Mouse (Mus musculus): ENCODE measurements at regions not wholly inside any gene's neighbourhood (a gene's known extent, or its start where the extent isn't known, plus 50 kb on each side); places are given as distances from the start of the nearest gene placed in this dataset.

- no peaks in the 10 kb centered on the region for H3K9me3 ChIP-seq (ENCODE audit: control insufficient read depth, low read length)
- no peaks in the 10 kb centered on the region for H3K36me3 ChIP-seq (ENCODE audit: control insufficient read depth, insufficient read depth, low read length)
- no peak overlapping the region for H3K27ac ChIP-seq (ENCODE audit: low read depth)
- WGBS = 87% methylated on average over 6 of the region's 6 CpGs
- H3K4me2 ChIP-seq (ENCODE audit: low read length) = no peak overlapping the region
- H3K9ac ChIP-seq (ENCODE audit: low read length) = no peak overlapping the region
- ATAC-seq (replicated peaks; ENCODE audit: low FRiP score, low TSS enrichment, low read depth) (no peak), DNase-seq (ENCODE audit: low spot score) (no peak)
- no peak overlapping the region for H3K4me3 ChIP-seq (ENCODE audit: low read depth, low read length)
- H3K27me3 ChIP-seq (replicated peaks; ENCODE audit: control insufficient read depth, insufficient read depth, low read length) = no peaks in the 10 kb centered on the region
- H3K4me1 ChIP-seq (replicated peaks; ENCODE audit: control insufficient read depth, insufficient read depth, low read length) = no peaks in the 10 kb centered on the region
These were observed 281.4 kb downstream of the Adamts20 start for GRCm38 (mm10) chr15:94183663-94184375.

- Histone ChIP-seq H3K4me2 (ENCODE audit: low read length) (no peak overlapping the region), H3K27me3 (replicated peaks; ENCODE audit: control insufficient read depth, insufficient read depth, low read length) (no peaks in the 10 kb centered on the region), H3K4me1 (replicated peaks; ENCODE audit: control insufficient read depth, insufficient read depth, low read length) (0 out of 2 replicates have a peak, but pooled peaks cover 4% of the 10 kb centered on the region), H3K9ac (ENCODE audit: low read length) (no peak overlapping the region), H3K9me3 (ENCODE audit: control insufficient read depth, low read length) (no peaks in the 10 kb centered on the region), H3K4me3 (ENCODE audit: low read depth, low read length) (no peak overlapping the region), H3K27ac (ENCODE audit: low read depth) (no peak overlapping the region), H3K36me3 (ENCODE audit: control insufficient read depth, insufficient read depth, low read length) (no peaks in the 10 kb centered on the region)
- WGBS = 51% methylated on average over 7 of the region's 7 CpGs
- no peak for DNase-seq (ENCODE audit: low spot score)
- no peak for ATAC-seq (replicated peaks; ENCODE audit: low FRiP score, low TSS enrichment, low read depth)
These were observed 291.1 kb downstream of the Adamts20 start for GRCm38 (mm10) chr15:94174083-94174482.

GRCm38 (mm10) chr15:94160806-94161205, 304.4 kb downstream of the Adamts20 start:
- Histone ChIP-seq H3K4me3 (ENCODE audit: low read depth, low read length) (no peak overlapping the region), H3K9ac (ENCODE audit: low read length) (no peak overlapping the region), H3K27me3 (replicated peaks; ENCODE audit: control insufficient read depth, insufficient read depth, low read length) (no peaks in the 10 kb centered on the region), H3K9me3 (ENCODE audit: control insufficient read depth, low read length) (no peaks in the 10 kb centered on the region), H3K4me2 (ENCODE audit: low read length) (no peak overlapping the region), H3K4me1 (replicated peaks; ENCODE audit: control insufficient read depth, insufficient read depth, low read length) (no peaks in the 10 kb centered on the region), H3K36me3 (ENCODE audit: control insufficient read depth, insufficient read depth, low read length) (no peaks in the 10 kb centered on the region), H3K27ac (ENCODE audit: low read depth) (peak overlapping the region; percentile 18; the same call in 1 of the 2 replicates)
- 42% methylated on average over 4 of the region's 4 CpGs for WGBS
- ATAC-seq (replicated peaks; ENCODE audit: low FRiP score, low TSS enrichment, low read depth) (no peak), DNase-seq (ENCODE audit: low spot score) (no peak)

GRCm38 (mm10) chr15:94139534-94139958, 325.7 kb downstream of the Adamts20 start:
- no peak for ATAC-seq (replicated peaks; ENCODE audit: low FRiP score, low TSS enrichment, low read depth)
- no peak overlapping the region for H3K9ac ChIP-seq (ENCODE audit: low read length)
- WGBS = 37% methylated on average over 13 of the region's 13 CpGs
- H3K9me3 ChIP-seq (ENCODE audit: control insufficient read depth, low read length) = no peaks in the 10 kb centered on the region
- no peaks in the 10 kb centered on the region; the same call in 1 of the 2 replicates for H3K4me1 ChIP-seq (replicated peaks; ENCODE audit: control insufficient read depth, insufficient read depth, low read length)
- H3K27ac ChIP-seq (ENCODE audit: low read depth) = no peak overlapping the region
- H3K36me3 ChIP-seq (ENCODE audit: control insufficient read depth, insufficient read depth, low read length) = no peaks in the 10 kb centered on the region
- H3K4me2 ChIP-seq (ENCODE audit: low read length) = no peak overlapping the region
- H3K27me3 ChIP-seq (replicated peaks; ENCODE audit: control insufficient read depth, insufficient read depth, low read length) = no peaks in the 10 kb centered on the region
- H3K4me3 ChIP-seq (ENCODE audit: low read depth, low read length) = no peak overlapping the region
- DNase-seq (ENCODE audit: low spot score) = peak; percentile 50

- Histone ChIP-seq H3K27me3 (replicated peaks; ENCODE audit: control insufficient read depth, insufficient read depth, low read length) (no peaks in the 10 kb centered on the region), H3K9me3 (ENCODE audit: control insufficient read depth, low read length) (no peaks in the 10 kb centered on the region), H3K36me3 (ENCODE audit: control insufficient read depth, insufficient read depth, low read length) (no peaks in the 10 kb centered on the region), H3K27ac (ENCODE audit: low read depth) (no peak overlapping the region), H3K4me2 (ENCODE audit: low read length) (no peak overlapping the region), H3K4me1 (replicated peaks; ENCODE audit: control insufficient read depth, insufficient read depth, low read length) (no peaks in the 10 kb centered on the region; the same call in 1 of the 2 replicates), H3K9ac (ENCODE audit: low read length) (no peak overlapping the region), H3K4me3 (ENCODE audit: low read depth, low read length) (no peak overlapping the region)
- WGBS = 73% methylated on average over 27 of the region's 27 CpGs
- DNase-seq (ENCODE audit: low spot score) (peak; percentile 37), ATAC-seq (replicated peaks; ENCODE audit: low FRiP score, low TSS enrichment, low read depth) (no peak)
These were observed 327.9 kb downstream of the Adamts20 start for GRCm38 (mm10) chr15:94137159-94137952.

GRCm38 (mm10) chr15:94112801-94113200, 352.4 kb downstream of the Adamts20 start:
- no peak for DNase-seq (ENCODE audit: low spot score)
- H3K9ac ChIP-seq (ENCODE audit: low read length) = no peak overlapping the region
- H3K27ac ChIP-seq (ENCODE audit: low read depth) = no peak overlapping the region
- no peak overlapping the region for H3K4me3 ChIP-seq (ENCODE audit: low read depth, low read length)
- no peak for ATAC-seq (replicated peaks; ENCODE audit: low FRiP score, low TSS enrichment, low read depth)
- 0 out of 2 replicates have a peak, but pooled peaks cover 4% of the 10 kb centered on the region for H3K9me3 ChIP-seq (ENCODE audit: control insufficient read depth, low read length)
- 77% methylated on average over 5 of the region's 5 CpGs for WGBS
- H3K27me3 ChIP-seq (replicated peaks; ENCODE audit: control insufficient read depth, insufficient read depth, low read length) = no peaks in the 10 kb centered on the region
- H3K36me3 ChIP-seq (ENCODE audit: control insufficient read depth, insufficient read depth, low read length) = no peaks in the 10 kb centered on the region
- H3K4me1 ChIP-seq (replicated peaks; ENCODE audit: control insufficient read depth, insufficient read depth, low read length) = no peaks in the 10 kb centered on the region
- no peak overlapping the region for H3K4me2 ChIP-seq (ENCODE audit: low read length)

- no peaks in the 10 kb centered on the region for H3K27me3 ChIP-seq (replicated peaks; ENCODE audit: control insufficient read depth, insufficient read depth, low read length)
- WGBS = 34% methylated on average over 2 of the region's 2 CpGs
- H3K36me3 ChIP-seq (ENCODE audit: control insufficient read depth, insufficient read depth, low read length) = no peaks in the 10 kb centered on the region
- ATAC-seq (replicated peaks; ENCODE audit: low FRiP score, low TSS enrichment, low read depth) (no peak), DNase-seq (ENCODE audit: low spot score) (no peak)
- H3K9me3 ChIP-seq (ENCODE audit: control insufficient read depth, low read length) = no peaks in the 10 kb centered on the region
- H3K4me1 ChIP-seq (replicated peaks; ENCODE audit: control insufficient read depth, insufficient read depth, low read length) = no peaks in the 10 kb centered on the region
- no peak overlapping the region for H3K4me3 ChIP-seq (ENCODE audit: low read depth, low read length)
- no peak overlapping the region for H3K4me2 ChIP-seq (ENCODE audit: low read length)
- H3K9ac ChIP-seq (ENCODE audit: low read length) = no peak overlapping the region
- H3K27ac ChIP-seq (ENCODE audit: low read depth) = no peak overlapping the region
These were observed 358.0 kb downstream of the Adamts20 start for GRCm38 (mm10) chr15:94107186-94107716.

GRCm38 (mm10) chr15:94090644-94091043, 374.6 kb downstream of the Adamts20 start:
- Histone ChIP-seq H3K9ac (ENCODE audit: low read length) (no peak overlapping the region), H3K27me3 (replicated peaks; ENCODE audit: control insufficient read depth, insufficient read depth, low read length) (no peaks in the 10 kb centered on the region), H3K4me2 (ENCODE audit: low read length) (no peak overlapping the region), H3K27ac (ENCODE audit: low read depth) (no peak overlapping the region), H3K9me3 (ENCODE audit: control insufficient read depth, low read length) (no peaks in the 10 kb centered on the region), H3K4me1 (replicated peaks; ENCODE audit: control insufficient read depth, insufficient read depth, low read length) (no peaks in the 10 kb centered on the region), H3K36me3 (ENCODE audit: control insufficient read depth, insufficient read depth, low read length) (no peaks in the 10 kb centered on the region), H3K4me3 (ENCODE audit: low read depth, low read length) (no peak overlapping the region)
- no peak for DNase-seq (ENCODE audit: low spot score)
- 79% methylated on average over 5 of the region's 5 CpGs for WGBS
- no peak for ATAC-seq (replicated peaks; ENCODE audit: low FRiP score, low TSS enrichment, low read depth)

All from intestine, embryonic 14.5 days (tissue).